Mouse (Mus musculus): ENCODE results near the gene Hist1h3a. TPM values are rescaled to one million over a fixed set of nuclear protein-coding genes. Genes with fewer than 3 reads are reported as not detected.

The Hist1h3a gene
- polyA plus RNA-seq, 1 experiment from 2014 or later, result 8.4 TPM

Small RNA genes lying within 50 kb of the gene (microRNA-seq; reads per million reads assigned to microRNA genes)
- gene Gm44314, result not detected
- gene Gm44484, result not detected

Other genes starting within 250 kb of the Hist1h3a start
- gene Hist1h4h, start 231.3 kb downstream of the Hist1h3a start, polyA plus RNA-seq (2014; fragmentation: Nextera tagmentation; extraction: Ambion mirVana), result 6.5 and 6.9 TPM in 2 replicates
- 12.1 and 15.7 TPM in 2 replicates for gene Hist1h2af, start 228.5 kb downstream of the Hist1h3a start, polyA plus RNA-seq (2014; fragmentation: Nextera tagmentation; extraction: Ambion mirVana)
- gene Hist1h3g, start 227.0 kb downstream of the Hist1h3a start, polyA plus RNA-seq (2014; fragmentation: Nextera tagmentation; extraction: Ambion mirVana), result 6.1 and 8.1 TPM in 2 replicates
- gene Hist1h2bh, start 219.0 kb downstream of the Hist1h3a start, polyA plus RNA-seq (2014; fragmentation: Nextera tagmentation; extraction: Ambion mirVana), result 0.47 and 1.1 TPM in 2 replicates
- gene Hist1h3f, start 218.3 kb downstream of the Hist1h3a start, polyA plus RNA-seq (2014; fragmentation: Nextera tagmentation; extraction: Ambion mirVana), result 1.1 and 1.2 TPM in 2 replicates
- 1.3 and 1.4 TPM in 2 replicates for gene Hist1h4f, start 210.7 kb downstream of the Hist1h3a start, polyA plus RNA-seq (2014; fragmentation: Nextera tagmentation; extraction: Ambion mirVana)
- gene Hist1h1d, start 209.1 kb downstream of the Hist1h3a start, polyA plus RNA-seq (2014; fragmentation: Nextera tagmentation; extraction: Ambion mirVana), result 0.64 and 0.90 TPM in 2 replicates
- gene Hist1h3e, start 200.0 kb downstream of the Hist1h3a start, polyA plus RNA-seq (2014; fragmentation: Nextera tagmentation; extraction: Ambion mirVana), result 9.3 and 9.7 TPM in 2 replicates
- 106 and 114 TPM in 2 replicates for gene Hist1h2ae, start 191.2 kb downstream of the Hist1h3a start, polyA plus RNA-seq (2014; fragmentation: Nextera tagmentation; extraction: Ambion mirVana)
- 6.1 and 7.6 TPM in 2 replicates for gene Hist1h2bg, start 191.0 kb downstream of the Hist1h3a start, polyA plus RNA-seq (2014; fragmentation: Nextera tagmentation; extraction: Ambion mirVana)
- gene Hist1h2bf, start 188.2 kb downstream of the Hist1h3a start, polyA plus RNA-seq (2014; fragmentation: Nextera tagmentation; extraction: Ambion mirVana), result 7.0 and 7.1 TPM in 2 replicates
- 2.2 and 4.2 TPM in 2 replicates for gene Hist1h2ad, start 188.0 kb downstream of the Hist1h3a start, polyA plus RNA-seq (2014; fragmentation: Nextera tagmentation; extraction: Ambion mirVana)
- 9.6 and 12.5 TPM in 2 replicates for gene Hist1h3d, start 186.6 kb downstream of the Hist1h3a start, polyA plus RNA-seq (2014; fragmentation: Nextera tagmentation; extraction: Ambion mirVana)
- 111 and 114 TPM in 2 replicates for gene Hist1h4d, start 180.8 kb downstream of the Hist1h3a start, polyA plus RNA-seq (2014; fragmentation: Nextera tagmentation; extraction: Ambion mirVana)
- 1.5 and 1.9 TPM in 2 replicates for gene Hist1h2be, start 141.3 kb downstream of the Hist1h3a start, polyA plus RNA-seq (2014; fragmentation: Nextera tagmentation; extraction: Ambion mirVana)
- 16.6 and 19.2 TPM in 2 replicates for gene Hist1h1e, start 139.8 kb downstream of the Hist1h3a start, polyA plus RNA-seq (2014; fragmentation: Nextera tagmentation; extraction: Ambion mirVana)
- gene Hist1h2ac, start 78.4 kb downstream of the Hist1h3a start, polyA plus RNA-seq (2014; fragmentation: Nextera tagmentation; extraction: Ambion mirVana), result 1.4 and 1.6 TPM in 2 replicates
- gene Hist1h2bc, start 78.2 kb downstream of the Hist1h3a start, polyA plus RNA-seq (2014; fragmentation: Nextera tagmentation; extraction: Ambion mirVana), result 46.3 and 57.5 TPM in 2 replicates
- gene Hist1h1t, start 66.6 kb downstream of the Hist1h3a start, polyA plus RNA-seq (2014; fragmentation: Nextera tagmentation; extraction: Ambion mirVana), result 0.27 TPM in 1 of 2 replicates, not detected in the other
- 6.7 and 10.4 TPM in 2 replicates for gene Hist1h4c, start 63.9 kb downstream of the Hist1h3a start, polyA plus RNA-seq (2014; fragmentation: Nextera tagmentation; extraction: Ambion mirVana)
- gene Hfe, start 51.5 kb downstream of the Hist1h3a start, polyA plus RNA-seq (2014; fragmentation: Nextera tagmentation; extraction: Ambion mirVana), result 7.2 and 7.8 TPM in 2 replicates
- 24.4 and 30.8 TPM in 2 replicates for gene Hist1h1c, start 23.6 kb downstream of the Hist1h3a start, polyA plus RNA-seq (2014; fragmentation: Nextera tagmentation; extraction: Ambion mirVana)
- gene Hist1h3c, start 16.8 kb downstream of the Hist1h3a start, polyA plus RNA-seq (2014; fragmentation: Nextera tagmentation; extraction: Ambion mirVana), result 6.9 and 7.9 TPM in 2 replicates
- gene Hist1h2bb, start 15.7 kb downstream of the Hist1h3a start, polyA plus RNA-seq (2014; fragmentation: Nextera tagmentation; extraction: Ambion mirVana), result 2.5 and 5.0 TPM in 2 replicates
- 49.6 and 49.8 TPM in 2 replicates for gene Hist1h2ab, start 11.3 kb downstream of the Hist1h3a start, polyA plus RNA-seq (2014; fragmentation: Nextera tagmentation; extraction: Ambion mirVana)
- 13.9 and 15.5 TPM in 2 replicates for gene Hist1h3b, start 10.1 kb downstream of the Hist1h3a start, polyA plus RNA-seq (2014; fragmentation: Nextera tagmentation; extraction: Ambion mirVana)
- gene Hist1h4b, start 5.4 kb downstream of the Hist1h3a start, polyA plus RNA-seq (2014; fragmentation: Nextera tagmentation; extraction: Ambion mirVana), result 3.9 and 6.4 TPM in 2 replicates
- 0.65 and 1.3 TPM in 2 replicates for gene Hist1h4a, start 1.2 kb downstream of the Hist1h3a start, polyA plus RNA-seq (2014; fragmentation: Nextera tagmentation; extraction: Ambion mirVana)
- 3.1 and 4.2 TPM in 2 replicates for gene Hist1h1a, start 1.3 kb upstream of the Hist1h3a start, polyA plus RNA-seq (2014; fragmentation: Nextera tagmentation; extraction: Ambion mirVana)
- 0.12 TPM in 1 of 2 replicates, not detected in the other for gene Trim38, start 7.5 kb upstream of the Hist1h3a start, polyA plus RNA-seq (2014; fragmentation: Nextera tagmentation; extraction: Ambion mirVana)
- gene Slc17a2, start 44.6 kb upstream of the Hist1h3a start, polyA plus RNA-seq (2014; fragmentation: Nextera tagmentation; extraction: Ambion mirVana), result 0.05 TPM in 1 of 2 replicates, not detected in the other
- gene Slc17a3, start 77.0 kb upstream of the Hist1h3a start, polyA plus RNA-seq (2014; fragmentation: Nextera tagmentation; extraction: Ambion mirVana), result 0.04 and 0.08 TPM in 2 replicates
- 0.31 and 0.53 TPM in 2 replicates for gene Slc17a1, start 105.4 kb upstream of the Hist1h3a start, polyA plus RNA-seq (2014; fragmentation: Nextera tagmentation; extraction: Ambion mirVana)
- 14.7 and 17.5 TPM in 2 replicates for gene Slc17a4, start 152.6 kb upstream of the Hist1h3a start, polyA plus RNA-seq (2014; fragmentation: Nextera tagmentation; extraction: Ambion mirVana)
- gene Hist1h2ba, start 171.8 kb upstream of the Hist1h3a start, polyA plus RNA-seq (2014; fragmentation: Nextera tagmentation; extraction: Ambion mirVana), result not detected in 2 replicates
- gene Hist1h2aa, start 172.1 kb upstream of the Hist1h3a start, polyA plus RNA-seq (2014; fragmentation: Nextera tagmentation; extraction: Ambion mirVana), result not detected in 2 replicates
- gene Scgn, start 228.8 kb upstream of the Hist1h3a start, polyA plus RNA-seq (2014; fragmentation: Nextera tagmentation; extraction: Ambion mirVana), result 1.6 and 4.5 TPM in 2 replicates

All from intestine, embryonic 14.5 days (tissue).